Mouse (Mus musculus): ENCODE measurements around the gene Mpeg1. TPM values are rescaled to one million over a fixed set of nuclear protein-coding genes. Genes with fewer than 3 reads are reported as not detected.

Mpeg1 gene
- 77.7 TPM for polyA plus RNA-seq (2014; fragmentation: Illumina TruSeq; extraction: RNeasy Lipid Tissue Mini Kit (QIAGEN cat#74804); ENCODE audit: low read depth, low replicate concordance)

GRCm38 (mm10) chr19:12460282-12461249 is at the start of gene Mpeg1:
Gene Mpeg1 (plus strand): TSS chr19:12460779.

DNA sequence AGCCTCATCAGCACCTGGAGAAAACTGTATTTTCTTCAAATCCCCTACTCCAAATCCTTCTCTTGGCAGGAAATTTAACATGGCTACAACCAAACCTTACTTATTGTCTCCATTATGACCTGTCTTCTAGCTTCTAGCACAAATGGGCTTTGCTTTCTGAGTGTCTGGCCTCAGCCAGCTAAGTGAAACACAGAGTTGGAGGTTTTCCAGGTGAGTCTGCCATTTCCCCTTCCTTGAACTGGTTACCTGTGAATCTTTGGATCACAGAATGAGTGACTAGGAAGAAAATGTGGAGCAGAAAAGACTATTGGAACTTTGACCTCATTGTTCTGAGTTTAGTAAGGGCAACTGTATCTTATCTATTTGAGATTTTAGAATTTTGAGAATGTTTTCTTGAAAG is 43.2 kb upstream of the Mpeg1 start, which contains the start of gene Olfr1441:
Gene Olfr1441 (plus strand): TSS at position 73 of the 400 bp plus-strand sequence.

DNA sequence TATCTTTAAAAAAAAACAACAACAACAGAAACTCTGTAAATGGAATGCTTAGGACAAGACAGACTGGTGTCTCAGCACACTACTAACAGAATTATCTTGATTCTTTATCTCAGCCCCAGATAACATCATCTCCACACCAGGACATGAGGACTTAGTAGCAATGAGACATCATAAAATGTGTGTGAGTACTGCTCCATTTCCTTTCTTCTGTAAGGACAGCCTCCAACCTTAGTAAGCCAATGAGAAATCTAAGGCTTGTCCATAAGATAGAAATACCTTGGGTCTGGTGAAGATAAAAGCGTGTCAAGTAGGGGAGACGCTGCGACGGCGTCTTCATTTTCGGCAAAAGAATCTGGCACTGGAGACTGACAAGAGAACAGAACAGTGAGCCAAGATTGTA is 33.0 kb upstream of the Mpeg1 start, which contains the start of gene Pfpl:
Gene Pfpl (plus strand): TSS at position 301 of the 400 bp plus-strand sequence.

GRCm38 (mm10) chr19:12501370-12502347 is 41.1 kb downstream of the Mpeg1 start, which contains the start of gene Dtx4:
Gene Dtx4 (minus strand): TSS chr19:12501454.

Other genes with a start within 250 kb of the Mpeg1 start
- not detected for gene Olfr1432, start 228.2 kb upstream of the Mpeg1 start, polyA plus RNA-seq (2014; fragmentation: Illumina TruSeq; extraction: RNeasy Lipid Tissue Mini Kit (QIAGEN cat#74804); ENCODE audit: low read depth, low replicate concordance)
- gene Olfr262, start 219.1 kb upstream of the Mpeg1 start, polyA plus RNA-seq (2014; fragmentation: Illumina TruSeq; extraction: RNeasy Lipid Tissue Mini Kit (QIAGEN cat#74804); ENCODE audit: low read depth, low replicate concordance): not detected
- not detected for gene Olfr235, start 199.7 kb upstream of the Mpeg1 start, polyA plus RNA-seq (2014; fragmentation: Illumina TruSeq; extraction: RNeasy Lipid Tissue Mini Kit (QIAGEN cat#74804); ENCODE audit: low read depth, low replicate concordance)
- not detected for gene Olfr1434, start 180.9 kb upstream of the Mpeg1 start, polyA plus RNA-seq (2014; fragmentation: Illumina TruSeq; extraction: RNeasy Lipid Tissue Mini Kit (QIAGEN cat#74804); ENCODE audit: low read depth, low replicate concordance)
- not detected for gene Olfr1436, start 161.6 kb upstream of the Mpeg1 start, polyA plus RNA-seq (2014; fragmentation: Illumina TruSeq; extraction: RNeasy Lipid Tissue Mini Kit (QIAGEN cat#74804); ENCODE audit: low read depth, low replicate concordance)
- gene Olfr1437, start 135.7 kb upstream of the Mpeg1 start, polyA plus RNA-seq (2014; fragmentation: Illumina TruSeq; extraction: RNeasy Lipid Tissue Mini Kit (QIAGEN cat#74804); ENCODE audit: low read depth, low replicate concordance): not detected
- not detected for gene Olfr1438-ps1, start 124.9 kb upstream of the Mpeg1 start, polyA plus RNA-seq (2014; fragmentation: Illumina TruSeq; extraction: RNeasy Lipid Tissue Mini Kit (QIAGEN cat#74804); ENCODE audit: low read depth, low replicate concordance)
- not detected for gene Olfr1440, start 73.5 kb upstream of the Mpeg1 start, polyA plus RNA-seq (2014; fragmentation: Illumina TruSeq; extraction: RNeasy Lipid Tissue Mini Kit (QIAGEN cat#74804); ENCODE audit: low read depth, low replicate concordance)
- gene Olfr1441, start 43.3 kb upstream of the Mpeg1 start, polyA plus RNA-seq (2014; fragmentation: Illumina TruSeq; extraction: RNeasy Lipid Tissue Mini Kit (QIAGEN cat#74804); ENCODE audit: low read depth, low replicate concordance): not detected
- gene Pfpl, start 32.9 kb upstream of the Mpeg1 start, polyA plus RNA-seq (2014; fragmentation: Illumina TruSeq; extraction: RNeasy Lipid Tissue Mini Kit (QIAGEN cat#74804); ENCODE audit: low read depth, low replicate concordance): not detected
- gene Dtx4, start 40.7 kb downstream of the Mpeg1 start, polyA plus RNA-seq (2014; fragmentation: Illumina TruSeq; extraction: RNeasy Lipid Tissue Mini Kit (QIAGEN cat#74804); ENCODE audit: low read depth, low replicate concordance): 22.3 TPM
- gene Fam111a, start 85.0 kb downstream of the Mpeg1 start, polyA plus RNA-seq (2014; fragmentation: Illumina TruSeq; extraction: RNeasy Lipid Tissue Mini Kit (QIAGEN cat#74804); ENCODE audit: low read depth, low replicate concordance): 20.9 TPM
- gene Gm4952, start 139.2 kb downstream of the Mpeg1 start, polyA plus RNA-seq (2014; fragmentation: Illumina TruSeq; extraction: RNeasy Lipid Tissue Mini Kit (QIAGEN cat#74804); ENCODE audit: low read depth, low replicate concordance): not detected
- gene Glyat, start 172.5 kb downstream of the Mpeg1 start, polyA plus RNA-seq (2014; fragmentation: Illumina TruSeq; extraction: RNeasy Lipid Tissue Mini Kit (QIAGEN cat#74804); ENCODE audit: low read depth, low replicate concordance): not detected
- not detected for gene Olfr1442, start 209.7 kb downstream of the Mpeg1 start, polyA plus RNA-seq (2014; fragmentation: Illumina TruSeq; extraction: RNeasy Lipid Tissue Mini Kit (QIAGEN cat#74804); ENCODE audit: low read depth, low replicate concordance)
- gene Olfr1443, start 217.3 kb downstream of the Mpeg1 start, polyA plus RNA-seq (2014; fragmentation: Illumina TruSeq; extraction: RNeasy Lipid Tissue Mini Kit (QIAGEN cat#74804); ENCODE audit: low read depth, low replicate concordance): not detected
- not detected for gene Keg1, start 235.0 kb downstream of the Mpeg1 start, polyA plus RNA-seq (2014; fragmentation: Illumina TruSeq; extraction: RNeasy Lipid Tissue Mini Kit (QIAGEN cat#74804); ENCODE audit: low read depth, low replicate concordance)